Mouse (Mus musculus): ENCODE measurements around the gene Fubp1. TPM values are rescaled to one million over a fixed set of nuclear protein-coding genes. Genes with fewer than 3 reads are reported as not detected.
"Not testable (repeated sequence)": the region's sequence is repeated elsewhere in the genome, so short reads cannot be mapped to it uniquely, and the experiment has no call there.

The Fubp1 gene
- polyA plus RNA-seq, 1 experiment from 2014 or later, result 205 TPM

DNA sequence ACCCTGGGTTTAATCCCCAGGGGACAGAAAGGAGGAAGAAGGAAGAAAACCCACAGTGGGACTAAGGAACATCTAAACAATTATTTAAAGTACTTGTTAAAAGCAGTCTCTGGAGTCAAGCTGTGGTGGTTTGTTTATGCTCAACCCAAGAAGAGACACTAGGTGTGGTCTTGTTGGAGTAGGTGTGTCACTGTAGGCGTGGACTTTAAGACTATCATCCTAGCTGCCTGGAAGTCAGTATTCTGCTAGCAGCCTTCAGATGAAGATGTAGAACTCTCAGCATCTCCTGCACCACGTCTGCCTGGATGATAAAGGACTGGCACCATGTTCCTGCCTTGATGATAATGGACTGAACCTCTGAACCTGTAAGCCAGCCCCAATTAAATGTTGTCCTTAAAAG, 13.0 kb upstream of the Fubp1 start:
- not testable (repeated sequence) for H3K9ac ChIP-seq; H3K36me3 ChIP-seq; H3K27me3 ChIP-seq (replicated peaks); H3K4me2 ChIP-seq (replicated peaks); H3K9me3 ChIP-seq; ATAC-seq; H3K4me3 ChIP-seq (replicated peaks); H3K27ac ChIP-seq; H3K4me1 ChIP-seq (replicated peaks)
- 29% methylated on average over 2 of the region's 2 CpGs for WGBS

DNA sequence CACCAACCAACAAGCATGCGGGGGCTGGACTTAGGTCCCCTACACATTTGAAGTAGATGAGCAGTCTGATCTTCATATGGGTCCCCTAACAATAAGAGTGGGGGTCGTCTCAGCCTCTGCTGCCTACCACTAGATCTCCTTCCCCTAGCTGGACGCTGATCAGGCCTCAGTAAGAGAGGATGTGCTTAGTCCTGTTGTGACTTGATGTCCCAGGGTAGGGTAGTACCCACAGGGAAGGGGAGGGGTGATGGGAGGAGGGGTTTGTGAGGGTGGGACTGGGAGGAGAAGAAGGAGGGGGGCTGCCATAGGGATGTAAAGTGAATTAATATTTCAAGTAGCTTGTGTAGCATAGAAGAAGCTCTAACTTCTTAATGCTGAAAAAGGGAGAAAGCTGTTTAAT, 11.1 kb upstream of the Fubp1 start:
- no peaks in the 10 kb centered on the region for H3K27me3 ChIP-seq (replicated peaks)
- 67% methylated on average over 3 of the region's 3 CpGs for WGBS
- H3K27ac ChIP-seq, result no peak overlapping the region
- no peak overlapping the region for H3K4me2 ChIP-seq (replicated peaks)
- no peak overlapping the region for H3K4me3 ChIP-seq (replicated peaks)
- H3K9me3 ChIP-seq, result no peaks in the 10 kb centered on the region
- H3K4me1 ChIP-seq (replicated peaks), result 0 out of 2 replicates have a peak, but pooled peaks cover 1% of the 10 kb centered on the region
- no peak overlapping the region for H3K9ac ChIP-seq
- ATAC-seq, result no peak
- H3K36me3 ChIP-seq, result no peaks in the 10 kb centered on the region

DNA sequence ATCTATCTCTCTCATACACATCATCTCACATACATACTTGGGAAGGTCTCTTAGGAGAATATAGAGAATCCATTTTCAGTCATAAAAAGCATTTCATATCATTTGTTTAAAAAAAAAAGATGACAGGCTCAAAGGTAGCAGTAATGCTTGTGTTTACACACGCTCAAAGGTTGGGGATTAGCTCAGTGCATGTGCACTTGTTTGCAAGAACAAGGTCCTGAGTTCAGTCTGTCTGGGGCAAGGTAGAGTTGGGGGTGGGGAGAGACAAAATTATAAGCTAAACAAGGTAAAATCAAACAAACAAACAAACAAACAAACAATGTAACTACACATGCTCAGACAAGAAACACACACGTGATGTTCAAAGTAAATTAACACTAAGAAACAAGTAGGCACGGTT, 9.0 kb upstream of the Fubp1 start:
- Histone ChIP-seq H3K4me3 (replicated peaks) (no peak overlapping the region), H3K27me3 (replicated peaks) (no peaks in the 10 kb centered on the region), H3K4me1 (replicated peaks) (0 out of 2 replicates have a peak, but pooled peaks cover 2% of the 10 kb centered on the region), H3K27ac (no peak overlapping the region), H3K9ac (no peak overlapping the region), H3K9me3 (no peaks in the 10 kb centered on the region), H3K4me2 (replicated peaks) (no peak overlapping the region), H3K36me3 (no peaks in the 10 kb centered on the region)
- 72% methylated on average over 3 of the region's 3 CpGs for WGBS
- ATAC-seq, result peak; percentile 75

DNA sequence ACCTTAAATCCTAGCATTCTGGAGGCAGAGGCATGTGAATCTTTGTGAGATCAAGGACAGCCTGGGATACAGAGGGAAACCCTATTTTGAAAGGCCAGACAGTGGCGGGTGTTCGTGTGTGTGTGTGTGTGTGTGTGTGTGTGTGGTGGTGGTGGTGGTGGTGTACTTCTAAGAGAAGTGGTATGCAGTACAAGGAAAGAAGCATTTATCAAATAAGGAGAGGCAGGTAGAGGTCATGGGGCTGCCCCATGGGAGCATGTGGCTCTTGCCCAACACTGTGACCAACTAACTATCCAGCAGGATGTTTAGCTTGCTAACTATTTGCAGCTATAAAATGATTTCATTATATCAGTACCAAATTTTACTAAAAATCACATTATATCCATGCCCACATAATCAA, 8.6 kb upstream of the Fubp1 start:
- H3K4me1 ChIP-seq (replicated peaks), result 0 out of 2 replicates have a peak, but pooled peaks cover 2% of the 10 kb centered on the region
- H3K4me2 ChIP-seq (replicated peaks), result no peak overlapping the region
- H3K9ac ChIP-seq, result no peak overlapping the region
- H3K4me3 ChIP-seq (replicated peaks), result no peak overlapping the region
- H3K9me3 ChIP-seq, result no peaks in the 10 kb centered on the region
- H3K27ac ChIP-seq, result no peak overlapping the region
- WGBS, result 63% methylated on average over 2 of the region's 2 CpGs
- H3K27me3 ChIP-seq (replicated peaks), result no peaks in the 10 kb centered on the region
- no peaks in the 10 kb centered on the region for H3K36me3 ChIP-seq
- peak; percentile 47 for ATAC-seq

DNA sequence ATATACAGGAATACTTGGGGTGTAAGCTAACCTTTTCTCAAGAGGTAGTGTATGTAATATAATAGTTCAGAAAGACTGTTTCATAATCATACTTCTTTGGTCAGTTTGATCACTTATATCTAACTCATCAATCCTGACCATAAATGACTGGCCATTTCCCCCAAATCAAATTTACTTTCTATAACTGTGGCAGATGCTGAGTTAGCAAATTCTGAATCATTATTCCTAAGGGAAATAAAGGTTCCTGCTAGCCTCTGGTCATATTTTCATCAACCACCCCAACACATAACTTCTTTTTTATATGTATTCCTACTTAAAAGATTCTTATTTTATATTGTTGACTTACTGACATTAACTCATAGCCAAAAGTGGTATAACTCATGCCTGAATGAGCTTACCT, 7.3 kb upstream of the Fubp1 start:
- Histone ChIP-seq H3K4me3 (replicated peaks) (no peak overlapping the region), H3K9ac (no peak overlapping the region), H3K36me3 (no peaks in the 10 kb centered on the region), H3K9me3 (no peaks in the 10 kb centered on the region), H3K27ac (no peak overlapping the region), H3K4me2 (replicated peaks) (no peak overlapping the region), H3K4me1 (replicated peaks) (0 out of 2 replicates have a peak, but pooled peaks cover 2% of the 10 kb centered on the region), H3K27me3 (replicated peaks) (no peaks in the 10 kb centered on the region)
- ATAC-seq, result no peak

DNA sequence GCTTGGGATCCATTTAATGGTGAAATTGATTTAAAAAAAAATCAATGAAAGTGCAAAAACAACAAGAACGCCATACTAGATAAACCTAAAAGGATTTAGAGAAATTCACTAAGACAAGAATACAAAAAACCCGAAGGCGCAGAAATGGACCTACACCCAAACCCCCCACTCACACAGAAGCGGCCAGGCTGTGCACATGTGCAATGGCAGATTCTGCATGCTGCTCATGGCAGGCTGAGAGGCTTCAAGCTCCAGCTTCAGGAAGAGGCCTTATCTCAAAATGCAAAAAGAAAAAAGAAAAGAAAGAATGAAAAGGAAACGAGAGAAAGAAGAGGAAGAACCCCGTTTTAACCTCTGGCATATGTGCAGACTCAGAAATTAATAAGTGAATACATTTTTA, 6.8 kb upstream of the Fubp1 start:
- no peak overlapping the region for H3K9ac ChIP-seq
- H3K27me3 ChIP-seq (replicated peaks), result no peaks in the 10 kb centered on the region
- H3K4me2 ChIP-seq (replicated peaks), result no peak overlapping the region
- no peak overlapping the region for H3K4me3 ChIP-seq (replicated peaks)
- H3K27ac ChIP-seq, result no peak overlapping the region
- WGBS, result 85% methylated on average over 6 of the region's 6 CpGs
- no peak for ATAC-seq
- no peaks in the 10 kb centered on the region for H3K36me3 ChIP-seq
- peaks cover 3% of the 10 kb centered on the region; the same call in 1 of the 2 replicates for H3K4me1 ChIP-seq (replicated peaks)
- H3K9me3 ChIP-seq, result no peaks in the 10 kb centered on the region

- no peak overlapping the region for H3K4me2 ChIP-seq (replicated peaks)
- no peak overlapping the region for H3K27ac ChIP-seq
- no peaks in the 10 kb centered on the region for H3K27me3 ChIP-seq (replicated peaks)
- H3K4me1 ChIP-seq (replicated peaks), result peaks cover 6% of the 10 kb centered on the region; the same call in 1 of the 2 replicates
- H3K9ac ChIP-seq, result no peak overlapping the region
- ATAC-seq, result no peak
- H3K9me3 ChIP-seq, result no peaks in the 10 kb centered on the region
- WGBS, result 65% methylated on average over 3 of the region's 3 CpGs
- no peaks in the 10 kb centered on the region for H3K36me3 ChIP-seq
- H3K4me3 ChIP-seq (replicated peaks), result no peak overlapping the region
Observed at GRCm38 (mm10) chr3:152203996-152204395, 6.2 kb upstream of the Fubp1 start.

DNA sequence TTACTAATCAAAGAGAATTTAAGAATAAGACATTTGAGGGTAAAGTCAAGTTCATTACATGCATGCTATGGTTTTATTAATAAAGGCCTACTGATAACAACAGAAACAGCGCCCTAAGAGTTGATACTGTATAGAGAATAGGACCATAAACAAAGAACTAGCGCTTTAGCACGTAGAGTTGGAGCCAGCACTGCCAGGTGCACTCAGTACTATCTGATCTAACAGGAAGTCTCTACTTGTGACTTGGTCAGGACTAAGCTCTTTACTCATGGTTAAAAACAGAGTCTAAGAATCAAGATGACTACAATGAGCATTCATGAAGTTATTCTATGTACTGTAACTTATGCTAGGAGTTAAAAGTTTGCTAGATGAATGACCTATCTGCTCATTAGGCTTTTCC, 5.6 kb upstream of the Fubp1 start:
- WGBS, result 63% methylated on average over 3 of the region's 3 CpGs
- H3K4me3 ChIP-seq (replicated peaks), result no peak overlapping the region
- no peaks in the 10 kb centered on the region for H3K36me3 ChIP-seq
- peaks cover 9% of the 10 kb centered on the region; the same call in 1 of the 2 replicates for H3K4me1 ChIP-seq (replicated peaks)
- H3K4me2 ChIP-seq (replicated peaks), result no peak overlapping the region
- no peak overlapping the region for H3K27ac ChIP-seq
- no peaks in the 10 kb centered on the region for H3K9me3 ChIP-seq
- H3K27me3 ChIP-seq (replicated peaks), result no peaks in the 10 kb centered on the region
- peak; percentile 68 for ATAC-seq
- no peak overlapping the region for H3K9ac ChIP-seq

GRCm38 (mm10) chr3:152207156-152207555, 3.1 kb upstream of the Fubp1 start:
- Histone ChIP-seq H3K27me3 (replicated peaks) (no peaks in the 10 kb centered on the region), H3K27ac (no peak overlapping the region), H3K4me2 (replicated peaks) (no peak overlapping the region), H3K9me3 (no peaks in the 10 kb centered on the region), H3K4me3 (replicated peaks) (no peak overlapping the region), H3K4me1 (replicated peaks) (peaks cover 9% of the 10 kb centered on the region; the same call in 1 of the 2 replicates), H3K36me3 (no peaks in the 10 kb centered on the region), H3K9ac (no peak overlapping the region)
- WGBS, result 93% methylated on average over 4 of the region's 4 CpGs
- ATAC-seq, result no peak

DNA sequence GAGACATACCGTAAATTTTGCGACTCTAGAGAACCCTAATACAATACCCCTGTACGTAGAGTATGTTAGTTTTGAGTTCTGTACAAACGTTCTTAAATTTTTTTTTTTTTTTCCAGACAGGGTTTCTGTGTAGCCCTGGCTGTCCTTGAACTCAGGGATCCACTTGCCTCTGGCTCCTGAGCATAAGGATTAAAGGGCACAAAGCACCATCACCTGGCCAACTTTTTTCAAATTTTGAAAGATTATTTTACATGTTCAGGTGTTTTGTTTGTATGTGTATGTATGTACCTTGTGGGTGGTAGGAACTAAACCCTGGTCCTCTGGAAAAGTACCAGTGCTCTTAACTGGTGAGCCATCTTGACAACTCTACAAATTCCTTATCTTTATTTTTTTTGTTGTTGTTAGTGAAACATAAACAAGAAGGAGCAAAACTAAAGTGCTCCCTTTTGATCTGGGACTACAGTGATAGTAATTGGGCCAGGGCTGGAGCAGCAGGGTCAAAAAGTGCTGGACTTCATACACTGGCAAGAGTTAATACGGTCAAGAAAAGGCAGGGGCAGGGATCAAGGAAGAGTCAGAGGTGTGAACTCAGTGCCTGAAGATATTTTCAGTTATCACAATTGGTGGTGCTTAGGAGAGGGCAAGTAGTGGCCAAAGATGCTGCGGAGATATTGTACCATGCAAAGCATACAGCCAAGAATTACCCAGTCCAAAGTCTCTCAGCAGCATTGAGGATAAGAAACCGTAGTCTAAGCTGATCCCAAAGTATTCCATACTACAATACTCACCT, 1.9 kb upstream of the Fubp1 start:
- no peaks in the 10 kb centered on the region for H3K36me3 ChIP-seq
- peaks cover 16% of the 10 kb centered on the region; the same call in 1 of the 2 replicates for H3K4me1 ChIP-seq (replicated peaks)
- no peak overlapping the region for H3K27ac ChIP-seq
- no peak overlapping the region for H3K4me3 ChIP-seq (replicated peaks)
- H3K27me3 ChIP-seq (replicated peaks), result no peaks in the 10 kb centered on the region
- H3K9me3 ChIP-seq, result no peaks in the 10 kb centered on the region
- no peak for ATAC-seq
- H3K9ac ChIP-seq, result no peak overlapping the region
- no peak overlapping the region for H3K4me2 ChIP-seq (replicated peaks)
- 79% methylated on average over 7 of the region's 7 CpGs for WGBS

GRCm38 (mm10) chr3:152209177-152209966, 850 bp upstream of the Fubp1 start:
- no peaks in the 10 kb centered on the region for H3K27me3 ChIP-seq (replicated peaks)
- 3% methylated on average over 25 of the region's 25 CpGs for WGBS
- ATAC-seq, result peak; percentile 29
- peak overlapping the region; percentile 57 for H3K4me2 ChIP-seq (replicated peaks)
- H3K36me3 ChIP-seq, result no peaks in the 10 kb centered on the region
- peaks cover 16% of the 10 kb centered on the region; the same call in 1 of the 2 replicates for H3K4me1 ChIP-seq (replicated peaks)
- H3K4me3 ChIP-seq (replicated peaks), result peak overlapping the region; percentile 96
- peak overlapping the region; percentile 99 for H3K27ac ChIP-seq
- H3K9me3 ChIP-seq, result no peaks in the 10 kb centered on the region
- peak overlapping the region; percentile 96 for H3K9ac ChIP-seq

DNA sequence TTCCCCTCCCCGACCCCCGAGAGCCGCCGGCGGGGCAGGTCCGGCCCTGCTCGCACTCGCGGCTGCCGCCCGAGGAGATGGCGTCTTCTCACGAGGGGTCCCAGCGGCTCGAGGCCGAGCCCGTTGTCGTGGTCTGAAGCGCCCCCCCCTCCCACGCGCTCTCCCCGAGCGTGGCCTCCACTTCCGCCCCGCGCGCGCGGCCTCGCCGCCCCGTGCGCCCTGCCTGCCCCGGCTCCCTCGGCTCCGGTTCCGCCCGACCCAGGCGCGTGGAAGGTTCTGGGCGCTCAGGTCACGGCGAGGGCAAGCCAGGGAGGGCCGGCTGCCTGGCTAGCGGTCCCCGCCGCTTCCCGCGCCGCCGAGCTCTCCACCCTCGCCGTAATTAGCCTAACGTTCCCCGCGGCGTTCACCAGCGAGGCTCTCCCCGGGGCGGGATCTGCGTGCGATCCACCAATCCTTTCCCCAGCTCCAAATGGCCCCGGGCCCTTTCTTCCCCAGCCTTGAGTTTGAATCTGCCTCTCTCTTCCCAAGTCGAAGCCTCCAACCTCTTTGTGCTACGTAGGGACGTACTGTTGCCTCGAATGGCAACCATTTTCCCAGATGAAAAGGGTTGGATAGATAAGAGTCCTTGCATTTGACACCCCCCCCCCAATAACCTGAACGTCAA, 638 bp downstream of the Fubp1 start:
- Histone ChIP-seq H3K36me3 (no peaks in the 10 kb centered on the region), H3K27me3 (replicated peaks) (no peaks in the 10 kb centered on the region), H3K4me2 (replicated peaks) (peak overlapping the region; percentile 84), H3K4me3 (replicated peaks) (peak overlapping the region; percentile 96), H3K4me1 (replicated peaks) (peaks cover 16% of the 10 kb centered on the region; the same call in 1 of the 2 replicates), H3K27ac (peak overlapping the region; percentile 99), H3K9me3 (no peaks in the 10 kb centered on the region), H3K9ac (peak overlapping the region; percentile 100)
- under 1% methylated on average over 64 of the region's 68 CpGs for WGBS
- peak; percentile 70 for ATAC-seq
